Mouse (Mus musculus): ENCODE data around the gene Ttc28.

Ttc28 gene

GRCm38 (mm10) chr5:111213935-111214450, 334.4 kb downstream of the Ttc28 start:
- DNase-seq (ENCODE audit: low spot score) = no peak

DNA sequence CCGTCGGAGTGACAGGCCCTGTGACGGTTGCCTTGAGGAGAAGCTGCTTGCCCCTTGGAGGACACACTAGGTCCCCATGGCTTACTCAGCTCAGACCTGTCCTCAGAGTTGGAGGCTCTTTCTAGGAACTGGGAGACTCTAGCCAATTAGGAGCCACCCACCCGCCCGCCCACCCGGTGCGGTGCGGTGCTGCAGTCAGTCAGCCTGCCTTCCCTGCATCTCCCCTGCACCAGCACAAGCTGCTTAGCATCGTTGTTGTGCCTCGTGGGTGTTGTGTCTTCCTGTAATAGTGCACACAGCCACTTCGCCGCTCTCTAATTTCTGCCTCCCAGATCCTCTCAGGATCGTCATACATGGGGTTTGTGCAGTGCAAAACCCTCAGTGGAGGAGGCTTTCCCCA, 335.3 kb downstream of the Ttc28 start:
- DNase-seq (ENCODE audit: low spot score) = no peak

DNA sequence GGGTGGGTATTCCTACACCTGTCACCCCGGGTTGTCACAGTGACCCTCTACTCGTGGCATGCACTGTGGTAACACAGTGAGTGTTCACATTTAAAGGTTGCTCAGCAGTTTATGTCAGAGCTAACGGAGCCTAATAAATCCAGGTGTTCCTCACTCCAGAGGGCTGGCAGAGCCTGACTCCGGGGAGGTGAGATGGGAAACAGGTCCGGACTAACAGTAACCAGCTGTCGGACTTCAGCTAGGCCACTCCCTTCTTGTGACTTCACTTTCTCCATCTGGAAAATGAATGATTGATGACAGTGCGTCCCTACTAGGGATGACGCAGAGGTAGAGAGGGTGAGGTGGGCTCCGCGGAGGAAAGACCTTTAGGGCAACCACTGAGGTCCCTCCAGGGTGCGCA, 336.1 kb downstream of the Ttc28 start:
- DNase-seq (ENCODE audit: low spot score) = no peak

DNA sequence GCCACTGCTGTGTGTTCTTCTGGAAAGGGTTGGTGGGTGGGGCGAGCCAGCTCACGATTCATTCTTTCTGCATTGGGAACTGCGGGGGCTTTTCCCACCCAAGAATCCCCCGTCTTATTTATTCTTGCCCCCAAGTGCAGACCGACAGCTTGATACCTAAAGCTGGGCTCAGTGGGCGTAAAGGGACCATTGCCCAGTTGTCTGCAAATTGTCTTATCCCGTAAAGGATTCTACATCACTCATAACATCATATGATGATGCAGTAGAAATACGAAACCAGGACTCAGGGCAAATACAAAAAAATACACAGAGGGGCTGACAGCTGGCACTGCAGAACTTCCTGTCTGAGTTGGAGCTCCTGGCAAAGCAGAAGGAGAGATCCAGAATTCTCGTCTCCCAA, 336.6 kb downstream of the Ttc28 start:
- no peak for DNase-seq (ENCODE audit: low spot score)

GRCm38 (mm10) chr5:111217447-111218110, 338.0 kb downstream of the Ttc28 start:
- DNase-seq (ENCODE audit: low spot score) = no peak

GRCm38 (mm10) chr5:111218111-111218891, 338.7 kb downstream of the Ttc28 start:
- no peak for DNase-seq (ENCODE audit: low spot score)

DNA sequence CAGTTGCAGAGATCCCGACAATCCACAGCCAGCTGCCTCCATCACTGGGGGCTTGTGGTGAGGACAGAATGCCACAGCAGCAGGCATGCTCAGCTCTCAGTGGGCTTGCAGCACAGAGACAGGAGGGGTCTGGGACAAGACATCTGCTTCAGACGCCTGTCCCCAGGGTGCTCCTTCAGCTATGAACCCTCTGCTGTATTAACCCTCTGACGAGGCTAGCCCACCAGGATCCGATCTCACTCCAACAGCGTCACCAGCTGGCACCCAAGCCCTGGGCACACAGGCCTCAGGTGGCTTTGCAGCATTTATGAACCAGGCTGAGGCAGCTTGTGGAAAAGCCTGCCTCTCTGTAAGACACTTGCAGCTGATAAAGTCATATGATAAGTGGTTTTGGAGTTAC, 339.4 kb downstream of the Ttc28 start:
- no peak for DNase-seq (ENCODE audit: low spot score)

DNA sequence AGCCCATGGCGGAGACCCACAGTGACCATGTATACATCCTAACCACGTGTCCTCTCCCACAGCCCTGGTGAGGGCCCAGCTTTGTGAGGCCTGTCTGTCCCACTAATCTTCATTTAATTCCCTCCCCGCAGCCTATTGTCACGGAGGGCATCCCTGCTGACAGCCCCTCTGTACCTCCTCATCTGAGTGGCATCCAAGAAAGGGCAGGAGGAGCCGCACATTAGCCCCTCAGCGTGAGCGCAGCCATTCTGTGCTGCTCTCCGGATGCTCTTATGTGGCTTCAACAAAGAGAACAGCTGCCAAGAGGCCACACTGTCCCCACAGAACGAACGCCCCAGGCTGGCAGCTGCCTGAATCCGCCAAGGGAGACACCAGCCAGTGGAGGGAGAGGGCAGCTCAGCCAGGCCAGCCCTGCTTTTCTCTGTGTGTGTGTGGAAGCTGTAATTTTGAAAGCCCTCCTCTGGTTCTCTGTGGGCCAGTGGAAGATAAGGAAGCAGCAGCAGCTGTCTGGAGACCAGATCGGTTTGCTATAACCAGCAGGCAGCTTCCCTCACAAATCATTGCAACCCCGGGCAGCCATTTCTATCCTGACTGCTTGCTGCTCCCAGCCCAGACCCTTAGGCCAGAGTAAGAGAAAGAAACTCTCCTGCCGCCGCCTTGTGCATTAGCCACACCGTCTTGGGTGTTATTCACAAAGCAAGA, 341.2 kb downstream of the Ttc28 start:
- peak; percentile 38 for DNase-seq (ENCODE audit: low spot score)

GRCm38 (mm10) chr5:111222820-111223219, 343.2 kb downstream of the Ttc28 start:
- DNase-seq (ENCODE audit: low spot score) = no peak

DNA sequence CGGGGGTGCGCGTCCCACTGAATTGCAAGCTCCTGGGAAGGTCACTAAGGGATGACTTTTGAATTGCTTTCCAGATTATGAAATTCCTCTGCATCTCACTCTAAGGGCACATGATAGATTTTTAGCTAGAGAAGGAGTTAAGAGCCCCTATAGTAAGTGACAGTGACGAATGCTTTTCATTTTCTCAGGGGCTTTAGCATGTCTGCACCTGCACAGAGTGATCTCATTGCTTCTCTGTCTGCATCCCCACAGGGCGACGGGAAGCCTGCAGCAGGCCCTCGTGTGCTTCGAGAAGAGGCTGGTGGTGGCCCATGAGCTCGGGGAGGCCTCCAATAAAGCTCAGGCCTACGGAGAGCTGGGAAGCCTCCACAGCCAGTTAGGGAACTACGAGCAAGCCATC, 345.7 kb downstream of the Ttc28 start:
- DNase-seq (ENCODE audit: low spot score) = no peak

DNA sequence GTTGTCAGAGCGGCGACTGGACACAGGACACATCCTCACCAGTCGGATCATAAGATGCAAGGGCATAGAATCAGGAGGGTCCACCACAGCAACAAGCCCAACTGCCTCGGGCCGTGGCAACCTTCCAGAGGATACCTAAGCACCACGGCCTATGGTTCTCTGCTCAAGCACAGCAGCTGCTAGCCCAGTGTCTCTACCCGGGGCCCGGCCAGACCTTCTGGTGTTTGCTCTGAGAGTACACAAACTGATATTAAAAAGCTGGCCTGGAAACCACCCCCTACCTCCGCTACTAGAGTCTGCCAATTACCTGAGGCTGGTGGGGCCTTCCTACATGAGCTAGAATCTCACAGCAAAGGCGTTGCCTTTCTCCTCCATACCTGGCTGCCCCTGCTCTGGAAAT, 346.9 kb downstream of the Ttc28 start:
- DNase-seq (ENCODE audit: low spot score) = no peak

DNA sequence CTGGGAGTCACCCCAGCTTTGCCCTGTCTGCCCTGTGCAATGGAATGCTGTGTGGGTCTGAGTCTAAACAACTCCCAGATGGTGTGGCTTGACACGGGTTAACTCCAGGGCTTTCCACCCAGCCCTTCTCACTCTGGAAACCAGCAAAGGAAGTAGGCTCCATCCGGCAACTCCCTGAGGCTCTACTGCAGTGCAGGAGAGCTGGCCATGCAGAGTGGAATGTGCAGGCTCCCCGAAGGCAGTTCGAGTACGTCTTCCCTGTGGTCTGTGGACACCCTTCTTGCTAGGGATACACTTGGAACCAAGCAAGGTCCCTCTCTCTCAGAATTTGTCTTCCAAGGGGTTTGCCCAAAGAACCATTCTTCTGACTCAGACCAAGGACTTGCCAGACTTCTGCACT, 348.2 kb downstream of the Ttc28 start:
- DNase-seq (ENCODE audit: low spot score) = peak; percentile 18

DNA sequence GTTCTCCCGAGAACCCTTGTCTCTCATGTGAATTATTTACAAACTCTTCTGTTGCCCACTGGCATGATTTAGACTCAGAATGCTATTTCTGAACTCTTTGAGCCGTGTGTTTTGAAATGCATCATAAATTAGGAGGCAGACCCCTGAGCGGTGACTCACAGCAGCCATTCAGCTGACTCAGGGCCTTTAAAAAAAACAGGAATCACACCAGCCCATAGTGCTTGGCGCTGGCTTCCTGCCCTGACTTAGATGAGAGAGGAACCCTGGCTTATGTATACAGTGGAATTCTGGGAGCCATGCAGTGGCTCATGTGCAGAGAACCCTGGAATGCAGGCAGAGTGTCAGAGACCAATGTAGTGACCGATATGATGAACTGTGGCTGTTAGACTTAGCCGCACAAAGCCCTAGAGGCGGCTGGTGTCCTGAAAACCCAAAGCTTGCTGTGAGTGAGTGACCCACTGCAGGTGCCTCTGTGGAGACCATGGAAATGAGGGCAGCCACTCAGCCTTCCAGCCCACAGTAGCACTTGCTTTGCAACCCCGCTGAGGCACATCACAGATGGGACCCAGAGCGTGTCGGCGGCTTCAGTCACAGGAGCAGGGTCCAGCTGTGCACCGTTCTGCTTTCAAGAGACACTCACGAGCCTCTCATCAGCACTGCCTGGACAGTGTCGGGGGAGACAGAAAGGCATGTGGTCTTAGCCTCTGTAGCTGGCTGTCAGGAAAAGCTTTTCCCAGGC, 348.9 kb downstream of the Ttc28 start:
- peak; percentile 63 for DNase-seq (ENCODE audit: low spot score)

- DNase-seq (ENCODE audit: low spot score) = no peak
Observed at GRCm38 (mm10) chr5:111229041-111229394, 349.4 kb downstream of the Ttc28 start.

- DNase-seq (ENCODE audit: low spot score) = peak; percentile 69
Observed at GRCm38 (mm10) chr5:111229671-111230070, 350.1 kb downstream of the Ttc28 start.

DNA sequence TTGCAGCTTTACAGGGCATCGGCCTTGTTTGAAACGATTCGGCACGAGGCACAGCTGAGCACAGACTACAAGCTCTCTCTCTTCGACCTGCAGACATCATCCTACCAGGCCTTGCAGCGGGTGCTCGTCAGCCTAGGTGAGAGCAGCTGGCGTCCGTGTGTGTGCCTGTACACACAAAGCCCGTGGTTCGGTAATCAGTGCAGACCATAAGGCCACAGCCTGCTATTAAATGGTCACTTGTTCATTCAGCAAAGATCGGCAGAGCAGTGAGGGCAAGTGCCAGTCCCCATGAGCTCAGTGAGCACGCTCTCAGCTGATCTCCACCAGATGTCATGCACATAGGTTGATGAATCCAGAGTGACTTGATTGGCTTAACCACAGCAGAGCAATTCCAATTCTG, 351.4 kb downstream of the Ttc28 start:
- no peak for DNase-seq (ENCODE audit: low spot score)

- no peak for DNase-seq (ENCODE audit: low spot score)
Observed at GRCm38 (mm10) chr5:111231769-111232168, 352.2 kb downstream of the Ttc28 start.

GRCm38 (mm10) chr5:111233022-111233709, 353.6 kb downstream of the Ttc28 start:
- DNase-seq (ENCODE audit: low spot score) = no peak

- DNase-seq (ENCODE audit: low spot score) = no peak
Observed at GRCm38 (mm10) chr5:111235131-111235530, 355.5 kb downstream of the Ttc28 start.

DNA sequence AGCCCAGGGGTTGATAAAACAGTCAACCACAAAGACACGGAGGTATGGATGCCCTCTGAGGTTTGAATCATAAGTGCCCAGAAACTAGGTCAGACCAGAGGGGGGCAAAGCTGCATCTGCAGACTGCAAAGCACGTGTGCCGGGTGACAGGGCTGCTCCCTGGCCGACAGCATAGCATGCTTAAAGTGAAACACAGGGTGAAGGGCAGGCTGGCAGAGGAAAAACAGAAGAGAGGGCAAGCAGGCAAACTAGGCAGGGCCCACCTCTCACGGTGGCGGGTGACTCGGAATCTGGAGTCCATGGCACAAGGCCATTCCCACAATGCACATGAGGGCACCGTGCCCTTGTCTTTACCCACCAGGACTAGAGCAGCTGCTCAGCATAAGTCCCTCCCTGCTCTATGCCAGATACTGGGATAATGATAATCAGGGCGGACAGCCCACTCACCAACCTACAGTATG, 357.6 kb downstream of the Ttc28 start:
- no peak for DNase-seq (ENCODE audit: low spot score)

DNA sequence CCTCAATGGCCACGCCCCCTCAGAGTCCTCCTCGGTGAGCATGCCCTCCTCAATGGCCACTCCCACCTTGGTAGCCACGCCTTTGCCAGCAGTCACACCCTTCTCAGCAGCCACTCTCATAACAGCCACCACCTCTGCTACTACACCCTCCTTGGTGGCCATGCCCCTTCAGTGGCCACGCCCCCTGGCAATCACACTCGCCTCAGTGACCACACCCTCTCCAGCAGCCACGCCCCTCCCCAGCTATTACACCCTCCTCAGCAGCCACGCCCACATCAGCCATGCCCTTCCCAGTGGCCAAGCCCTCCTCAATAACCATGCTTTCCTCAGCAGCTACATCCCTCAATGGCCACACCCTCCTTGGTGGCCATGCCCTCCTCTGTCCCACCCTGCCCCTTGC, 359.6 kb downstream of the Ttc28 start:
- DNase-seq (ENCODE audit: low spot score) = no peak
